Mouse (Mus musculus): ENCODE data around the gene L1td1. TPM values are rescaled to one million over a fixed set of nuclear protein-coding genes. Genes with fewer than 3 reads are reported as not detected.
"Not testable (repeated sequence)": the region's sequence is repeated elsewhere in the genome, so short reads cannot be mapped to it uniquely, and the experiment has no call there.

The L1td1 gene
- 0.44 TPM in 1 of 2 replicates, not detected in the other for total RNA-seq (2017)

- peak; percentile 33 to 51 for ATAC-seq (replicated peaks in 1 of 2; ENCODE audit: insufficient read depth in 1 of 2, low FRiP score in 2 of 2, low TSS enrichment in 1 of 2, low read depth in 1 of 2, poor library complexity in 2 of 2, severe bottlenecking in 2 of 2)
Measured at GRCm38 (mm10) chr4:98726590-98727237, at the start of gene L1td1. Gene L1td1 (plus strand): TSS chr4:98726734.

DNA sequence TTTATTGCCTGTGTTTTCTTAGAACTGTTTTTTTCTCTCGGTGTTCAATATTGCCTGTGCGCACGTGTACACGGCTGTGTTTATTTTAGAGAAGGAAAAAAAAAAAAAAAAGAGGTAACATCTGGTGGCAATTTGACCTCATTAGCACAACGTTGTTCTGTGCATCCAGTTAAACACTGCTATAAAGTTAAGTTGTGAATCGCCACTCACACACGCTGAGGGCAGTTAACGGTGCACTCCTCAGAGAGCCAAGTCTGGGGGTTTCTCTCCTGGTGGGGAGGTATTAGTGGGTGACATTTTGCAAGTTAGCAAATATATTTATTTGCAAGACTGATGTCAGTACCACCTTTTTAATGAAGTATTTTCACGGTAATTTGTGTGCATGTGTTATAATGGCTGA is 49.0 kb upstream of the L1td1 start:
- no peak for ATAC-seq (replicated peaks in 1 of 2; ENCODE audit: insufficient read depth in 1 of 2, low FRiP score in 2 of 2, low TSS enrichment in 1 of 2, low read depth in 1 of 2, poor library complexity in 2 of 2, severe bottlenecking in 2 of 2)

DNA sequence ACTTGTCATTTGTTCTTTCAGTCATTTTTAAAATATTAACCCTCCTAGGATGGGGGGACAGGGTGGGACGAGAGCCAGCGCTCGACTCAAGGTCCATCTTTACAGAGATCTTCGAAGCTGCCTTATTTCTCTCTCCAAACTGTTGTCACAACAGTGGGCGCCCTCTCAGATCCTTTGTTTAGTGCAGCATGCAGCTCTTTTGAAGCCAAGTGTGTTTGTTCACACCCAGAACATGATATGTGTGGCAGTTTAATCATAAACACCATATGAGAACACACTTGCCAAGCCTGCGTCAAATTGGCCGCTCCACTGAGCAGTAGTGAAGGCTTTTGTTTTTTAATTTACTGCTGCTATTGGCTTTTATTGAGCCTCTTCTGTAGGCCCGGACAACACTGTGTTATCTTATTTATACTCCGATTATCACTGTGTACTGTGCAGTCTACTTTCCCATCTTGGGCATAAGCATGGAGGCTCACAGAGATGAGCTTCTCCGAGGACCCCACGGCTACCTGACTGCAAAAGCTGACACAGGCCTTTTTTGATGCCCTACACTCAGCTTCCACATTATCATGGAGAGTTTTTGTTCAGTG is 39.8 kb upstream of the L1td1 start:
- no peak for ATAC-seq (replicated peaks in 1 of 2; ENCODE audit: insufficient read depth in 1 of 2, low FRiP score in 2 of 2, low TSS enrichment in 1 of 2, low read depth in 1 of 2, poor library complexity in 2 of 2, severe bottlenecking in 2 of 2)

DNA sequence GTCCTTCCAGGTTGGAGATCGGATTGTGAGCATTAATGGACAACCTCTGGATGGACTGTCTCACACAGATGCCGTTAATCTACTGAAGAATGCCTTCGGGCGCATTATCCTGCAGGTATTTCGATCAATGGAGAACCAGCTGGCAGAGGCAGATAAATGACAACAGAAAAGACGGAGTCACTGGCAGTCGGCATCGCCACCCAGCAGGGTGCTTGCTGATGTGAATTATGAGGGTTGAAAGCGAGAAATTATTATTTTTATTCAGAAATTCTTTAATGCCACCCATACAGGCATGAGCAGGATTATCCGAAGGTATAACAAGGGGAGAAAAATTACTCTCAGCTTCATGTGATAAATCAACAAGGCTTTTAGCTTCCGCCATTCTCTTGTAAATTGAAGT is 38.4 kb upstream of the L1td1 start:
- ATAC-seq (replicated peaks in 1 of 2; ENCODE audit: insufficient read depth in 1 of 2, low FRiP score in 2 of 2, low TSS enrichment in 1 of 2, low read depth in 1 of 2, poor library complexity in 2 of 2, severe bottlenecking in 2 of 2): no peak

GRCm38 (mm10) chr4:98688520-98688919 is 38.0 kb upstream of the L1td1 start:
- no peak for ATAC-seq (replicated peaks in 1 of 2; ENCODE audit: insufficient read depth in 1 of 2, low FRiP score in 2 of 2, low TSS enrichment in 1 of 2, low read depth in 1 of 2, poor library complexity in 2 of 2, severe bottlenecking in 2 of 2)

DNA sequence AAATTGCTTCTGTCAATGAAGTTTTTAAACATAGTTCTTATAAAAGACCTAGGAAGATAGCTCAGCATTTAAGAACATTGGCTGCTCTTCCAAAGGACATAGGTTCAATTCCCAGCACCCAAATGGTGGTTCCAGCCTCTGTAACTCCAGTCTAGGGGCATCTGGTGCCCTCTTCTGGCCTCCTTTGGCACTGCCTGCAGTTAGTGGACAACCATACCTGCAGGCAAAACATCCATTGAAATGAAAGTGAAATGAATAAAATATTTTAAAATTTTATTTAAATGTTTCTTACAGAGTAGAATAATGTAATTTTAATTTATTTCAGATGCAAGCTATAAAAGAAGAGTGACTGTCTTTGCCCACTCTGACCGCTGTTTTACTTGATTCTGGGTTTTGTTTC is 36.5 kb upstream of the L1td1 start:
- no peak for ATAC-seq (replicated peaks in 1 of 2; ENCODE audit: insufficient read depth in 1 of 2, low FRiP score in 2 of 2, low TSS enrichment in 1 of 2, low read depth in 1 of 2, poor library complexity in 2 of 2, severe bottlenecking in 2 of 2)

DNA sequence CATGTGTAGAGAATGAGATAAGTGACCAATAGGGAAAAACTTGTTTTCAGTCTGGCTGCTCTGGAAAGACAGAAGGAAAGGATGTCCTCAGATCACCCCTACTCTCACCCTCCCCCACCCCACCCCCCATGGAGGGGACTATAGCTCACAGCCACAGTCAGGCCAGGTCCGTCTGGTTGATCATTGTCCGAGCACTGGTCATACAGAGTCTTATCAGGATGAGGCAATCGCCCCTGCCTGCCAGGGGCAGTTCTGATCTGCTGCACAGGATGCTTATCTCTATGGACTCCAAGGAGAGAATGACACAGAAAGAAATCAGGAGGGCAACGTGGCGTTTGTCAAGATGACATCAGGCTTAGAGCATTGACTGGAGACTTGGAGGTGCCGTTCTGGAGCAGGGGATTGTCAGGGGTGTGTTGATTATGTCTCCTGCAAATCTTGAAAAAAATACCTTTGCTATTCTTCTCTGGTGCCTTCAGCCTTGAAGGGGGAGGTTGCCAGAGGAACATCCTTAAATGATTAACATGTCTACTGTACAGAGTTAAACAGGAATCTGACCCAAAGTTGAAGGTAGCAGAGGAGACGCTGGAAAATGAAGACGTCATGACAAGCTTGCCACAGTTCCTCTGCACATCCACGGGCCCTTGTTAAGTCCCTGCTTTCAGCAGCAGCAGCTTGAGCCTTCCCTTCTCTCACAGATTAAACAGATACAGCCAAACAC is 32.9 kb upstream of the L1td1 start:
- ATAC-seq (replicated peaks in 1 of 2; ENCODE audit: insufficient read depth in 1 of 2, low FRiP score in 2 of 2, low TSS enrichment in 1 of 2, low read depth in 1 of 2, poor library complexity in 2 of 2, severe bottlenecking in 2 of 2): no peak

DNA sequence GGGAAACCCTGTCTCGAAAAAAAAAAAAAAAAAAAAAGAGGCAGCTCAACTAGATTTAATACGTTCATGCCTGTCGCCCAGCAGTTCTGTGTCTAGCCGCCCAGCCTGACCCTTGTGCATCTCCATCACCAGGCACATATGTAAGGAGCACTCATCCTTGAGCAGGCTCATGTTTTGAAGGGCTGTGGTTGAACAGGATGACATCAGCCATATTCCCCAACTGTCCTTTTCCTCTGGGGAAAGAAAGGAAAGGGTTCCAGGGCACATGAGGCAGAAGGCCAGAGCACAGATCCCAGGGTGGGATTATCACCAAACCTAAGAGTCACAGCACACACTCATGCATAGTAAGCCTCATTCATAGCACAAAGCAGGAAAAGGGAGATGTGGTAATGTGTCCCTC is 28.6 kb upstream of the L1td1 start:
- ATAC-seq (replicated peaks in 1 of 2; ENCODE audit: insufficient read depth in 1 of 2, low FRiP score in 2 of 2, low TSS enrichment in 1 of 2, low read depth in 1 of 2, poor library complexity in 2 of 2, severe bottlenecking in 2 of 2): no peak

GRCm38 (mm10) chr4:98698921-98699320 is 27.6 kb upstream of the L1td1 start:
- ATAC-seq (replicated peaks in 1 of 2; ENCODE audit: insufficient read depth in 1 of 2, low FRiP score in 2 of 2, low TSS enrichment in 1 of 2, low read depth in 1 of 2, poor library complexity in 2 of 2, severe bottlenecking in 2 of 2): peak; percentile 46 to 76

DNA sequence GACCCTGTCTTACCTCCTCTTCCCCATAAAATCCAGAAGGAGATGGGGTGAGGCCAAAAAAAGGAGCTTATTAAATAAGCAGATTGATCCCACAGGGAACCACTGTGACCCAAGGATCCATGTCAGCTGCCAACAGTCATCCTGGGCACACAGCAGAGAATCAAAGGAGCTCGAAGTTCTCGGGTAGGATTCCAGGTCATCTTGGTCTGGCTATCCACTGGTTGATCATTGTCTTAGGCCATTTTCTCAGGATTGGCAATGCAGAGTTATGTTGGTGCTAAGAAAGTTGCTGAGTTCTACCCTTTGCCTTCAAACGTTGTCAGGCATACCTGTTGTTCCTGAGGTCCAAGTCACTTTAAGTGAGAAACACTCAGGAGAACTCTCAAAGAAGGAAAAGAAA is 26.4 kb upstream of the L1td1 start:
- no peak for ATAC-seq (replicated peaks in 1 of 2; ENCODE audit: insufficient read depth in 1 of 2, low FRiP score in 2 of 2, low TSS enrichment in 1 of 2, low read depth in 1 of 2, poor library complexity in 2 of 2, severe bottlenecking in 2 of 2)

- ATAC-seq (replicated peaks in 1 of 2; ENCODE audit: insufficient read depth in 1 of 2, low FRiP score in 2 of 2, low TSS enrichment in 1 of 2, low read depth in 1 of 2, poor library complexity in 2 of 2, severe bottlenecking in 2 of 2): peak; percentile 50 to 72
Measured at GRCm38 (mm10) chr4:98702201-98702894, 24.2 kb upstream of the L1td1 start.

DNA sequence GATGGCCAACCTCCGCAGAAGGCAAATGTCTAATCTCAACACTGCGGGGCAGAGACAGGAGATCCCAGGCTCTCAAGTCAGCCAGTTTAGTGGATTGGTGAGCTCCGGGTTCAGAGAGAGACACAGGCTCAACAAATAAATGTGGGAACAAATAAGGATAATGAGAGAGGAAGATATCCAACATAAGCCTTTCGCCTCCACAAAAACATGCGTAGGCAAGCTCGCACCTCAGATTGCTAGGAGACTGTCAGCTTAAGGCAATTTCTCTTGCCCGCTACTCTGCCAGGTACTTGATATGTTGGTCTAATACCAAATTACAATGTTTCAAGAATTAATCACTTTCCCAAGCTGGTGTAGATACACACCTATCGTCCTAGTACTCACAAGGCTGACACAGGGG is 15.6 kb upstream of the L1td1 start:
- ATAC-seq (replicated peaks in 1 of 2; ENCODE audit: insufficient read depth in 1 of 2, low FRiP score in 2 of 2, low TSS enrichment in 1 of 2, low read depth in 1 of 2, poor library complexity in 2 of 2, severe bottlenecking in 2 of 2): no peak

GRCm38 (mm10) chr4:98717735-98718546 is 8.6 kb upstream of the L1td1 start:
- no peak for ATAC-seq (replicated peaks in 1 of 2; ENCODE audit: insufficient read depth in 1 of 2, low FRiP score in 2 of 2, low TSS enrichment in 1 of 2, low read depth in 1 of 2, poor library complexity in 2 of 2, severe bottlenecking in 2 of 2)

DNA sequence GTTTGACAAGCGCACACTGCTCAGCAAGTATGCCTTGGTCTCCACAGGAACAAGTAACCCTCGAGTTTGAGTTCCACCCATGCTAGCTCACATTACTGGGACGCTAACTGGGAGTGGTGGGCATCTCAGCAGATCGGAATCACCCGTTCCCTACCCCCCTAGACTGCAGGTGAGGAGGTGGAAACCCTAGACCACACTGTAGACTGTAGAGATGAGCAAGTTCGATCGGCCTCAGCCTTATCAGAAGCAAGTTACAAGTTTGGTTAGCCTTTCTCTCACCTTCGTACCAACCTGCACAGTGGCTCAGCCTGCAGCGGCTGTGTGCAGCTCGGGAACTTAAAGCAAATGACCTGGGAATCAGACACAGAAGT is 8.0 kb upstream of the L1td1 start:
- ATAC-seq (replicated peaks in 1 of 2; ENCODE audit: insufficient read depth in 1 of 2, low FRiP score in 2 of 2, low TSS enrichment in 1 of 2, low read depth in 1 of 2, poor library complexity in 2 of 2, severe bottlenecking in 2 of 2): no peak

DNA sequence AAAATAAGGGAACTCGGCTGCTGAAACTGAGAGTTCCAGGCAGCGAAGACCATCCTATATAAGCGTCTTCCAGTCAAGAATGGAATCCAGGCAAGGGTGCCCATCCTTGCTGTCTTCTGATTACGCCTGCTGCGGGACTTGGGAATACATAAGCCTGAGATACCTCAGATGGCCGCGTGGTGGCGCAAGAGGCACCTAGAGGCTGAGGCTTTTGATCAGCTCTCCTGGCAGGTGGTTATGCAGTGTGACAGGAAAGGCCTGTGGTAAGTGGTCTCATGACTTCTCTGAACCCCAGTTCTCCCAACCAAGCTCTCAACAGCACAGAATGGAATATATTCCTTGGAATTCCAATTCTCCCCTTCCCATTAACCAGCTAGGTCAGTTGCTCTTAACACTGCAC is 4.1 kb upstream of the L1td1 start:
- peak; percentile 74 to 86 for ATAC-seq (replicated peaks in 1 of 2; ENCODE audit: insufficient read depth in 1 of 2, low FRiP score in 2 of 2, low TSS enrichment in 1 of 2, low read depth in 1 of 2, poor library complexity in 2 of 2, severe bottlenecking in 2 of 2)

DNA sequence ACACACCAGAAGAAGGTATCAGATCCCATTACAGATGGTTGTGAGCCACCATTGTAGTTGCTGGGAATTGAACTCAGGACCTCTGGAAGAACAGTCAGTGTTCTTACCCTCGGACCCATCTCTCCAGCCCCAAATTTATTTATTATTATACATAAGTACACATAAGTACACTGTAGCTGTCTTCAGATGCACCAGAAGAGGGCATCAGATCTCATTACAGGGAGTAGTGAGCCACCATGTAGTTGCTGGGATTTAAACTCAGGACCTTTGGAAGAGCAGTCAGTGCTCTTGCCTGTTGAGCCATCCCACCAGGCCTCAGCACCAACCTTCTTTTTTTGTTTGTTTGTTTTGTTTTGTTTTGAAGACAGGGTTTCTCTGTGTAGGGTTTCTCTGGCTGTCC is 1.9 kb upstream of the L1td1 start:
- not testable (repeated sequence) for ATAC-seq (replicated peaks in 1 of 2; ENCODE audit: insufficient read depth in 1 of 2, low FRiP score in 2 of 2, low TSS enrichment in 1 of 2, low read depth in 1 of 2, poor library complexity in 2 of 2, severe bottlenecking in 2 of 2)

- ATAC-seq (replicated peaks in 1 of 2; ENCODE audit: insufficient read depth in 1 of 2, low FRiP score in 2 of 2, low TSS enrichment in 1 of 2, low read depth in 1 of 2, poor library complexity in 2 of 2, severe bottlenecking in 2 of 2): no peak
Measured at GRCm38 (mm10) chr4:98725439-98725838, 1.1 kb upstream of the L1td1 start.

All from hematopoietic stem cell, adult 5-6 weeks (primary cell).